Mouse (Mus musculus) bone marrow, adult 2 months (tissue): Measurements from ENCODE around the gene Tmem245. TPM values are rescaled to one million over a fixed set of nuclear protein-coding genes. Genes with fewer than 3 reads are reported as not detected.

Source experiments
- H3K27ac ChIP-seq: fragments of 200-500 bp; 2 replicates; pipeline ENCODE4 v1.5.1; 2012; ENCODE audit warnings: low read depth, mild to moderate bottlenecking, control low read depth, inconsistent platforms, low read length; ENCODE audit not compliant: control insufficient read depth, poor library complexity, insufficient read depth
- H3K4me1 ChIP-seq: fragments of 200-500 bp; 2 replicates; pipeline ENCODE4 v1.6.1; 2011; ENCODE audit warnings: low read length; ENCODE audit not compliant: control insufficient read depth, insufficient read depth
- H3K4me3 ChIP-seq: fragments of 200-500 bp; replicated peaks from 2 replicates; pipeline ENCODE3; 2011; ENCODE audit warnings: mild to moderate bottlenecking, low read depth, low read length, control low read depth; ENCODE audit not compliant: control insufficient read depth
- CTCF ChIP-seq: fragments of 200-500 bp; IDR thresholded peaks from 2 replicates; pipeline ENCODE4 v1.5.1; 2011; ENCODE audit warnings: low read length, control low read depth; ENCODE audit not compliant: control insufficient read depth, insufficient read depth
- POLR2A ChIP-seq: fragments of 200-500 bp; IDR thresholded peaks from 2 replicates; pipeline ENCODE4 v1.6.1; 2011; ENCODE audit warnings: low read depth, mild to moderate bottlenecking, control low read depth, low read length, borderline replicate concordance; ENCODE audit not compliant: control insufficient read depth
- WGBS: fragments of 180-500 bp; shearing (Covaris S2); methylation state at CpG from one replicate; pipeline ENCODE4 v1.1.7; 2018; 5-methylcytosine and 5-hydroxymethylcytosine counted together
- polyA plus RNA-seq: library from polyadenylated mRNA; stranded (reverse); fragments of >200 nt; gene quantifications from 2 replicates; pipeline ENCODE4 v1.2.4, GENCODE M21; 2011; ENCODE audit warnings: low replicate concordance; ENCODE audit not compliant: missing spikeins, insufficient read depth, insufficient read length

Gene Tmem245
- polyA plus RNA-seq, 1 experiment: 8.5 TPM

DNA sequence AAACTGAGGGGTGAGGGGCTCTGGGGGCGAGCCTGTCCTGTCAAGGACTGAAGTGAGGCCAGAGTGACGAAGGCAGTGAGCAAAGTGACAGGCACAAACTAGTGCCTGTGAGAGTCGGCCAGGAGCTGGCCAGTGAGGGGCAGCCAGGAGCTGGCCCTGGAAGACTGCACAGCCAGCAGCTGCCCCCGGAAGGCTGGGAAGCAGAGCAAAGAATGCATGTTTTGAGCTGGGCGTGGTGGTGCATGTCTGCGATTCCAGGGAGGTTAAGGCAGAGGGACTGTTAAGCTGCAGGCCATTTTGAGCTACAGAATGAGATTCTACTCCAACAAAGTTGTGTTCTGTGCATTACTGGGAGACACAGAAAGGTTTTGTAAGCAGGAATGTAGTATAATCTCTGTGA lies 96.5 kb downstream of the Tmem245 start:
- no peak for TF ChIP-seq POLR2A
- no peak overlapping the region for H3K27ac ChIP-seq
- no peak overlapping the region for H3K4me3 ChIP-seq
- WGBS: 81% methylated on average over 6 of the region's 6 CpGs
- no peaks in the 10 kb centered on the region for H3K4me1 ChIP-seq

DNA sequence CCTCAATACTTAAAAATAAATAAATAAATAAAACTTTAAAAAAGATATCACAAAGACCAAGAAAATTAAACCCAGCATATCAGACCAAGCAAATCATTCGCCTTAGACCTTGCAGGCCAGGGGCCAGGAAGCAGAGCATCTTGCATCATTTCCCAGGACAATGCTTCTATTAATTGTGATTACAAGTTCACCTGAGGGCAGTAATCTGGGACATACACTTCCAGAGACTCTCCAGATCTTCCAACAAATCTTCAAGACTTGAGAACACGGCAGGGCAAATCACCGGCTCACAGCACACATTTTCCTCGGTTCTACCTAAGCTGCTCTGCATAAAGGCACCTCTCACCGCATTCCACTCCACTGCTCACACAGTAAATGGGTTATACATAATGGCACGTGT lies 99.2 kb downstream of the Tmem245 start:
- no peak for TF ChIP-seq POLR2A
- TF ChIP-seq CTCF: no peak
- Histone ChIP-seq H3K27ac (no peak overlapping the region), H3K4me3 (no peak overlapping the region), H3K4me1 (no peaks in the 10 kb centered on the region)
- 90% methylated on average over 6 of the region's 6 CpGs for WGBS

DNA sequence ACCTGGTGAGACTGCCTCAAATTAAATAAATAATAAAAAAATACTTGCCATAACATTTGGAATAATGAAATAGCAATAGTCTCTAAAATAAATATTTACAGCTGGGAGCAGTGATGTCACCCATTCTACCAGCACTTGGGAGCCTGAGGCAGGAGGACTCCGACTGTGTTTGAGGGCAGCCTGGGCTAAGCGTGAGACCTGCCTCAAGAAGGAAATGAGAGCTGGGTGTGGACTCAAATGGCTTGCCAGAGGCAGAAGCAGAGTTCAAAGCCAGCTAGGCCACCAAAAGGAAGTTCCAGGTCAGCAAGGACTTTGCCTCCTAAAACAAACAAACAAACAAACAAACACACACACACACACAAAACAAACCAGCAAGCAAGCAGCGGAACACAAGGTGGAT lies 99.8 kb downstream of the Tmem245 start:
- Histone ChIP-seq H3K4me3 (no peak overlapping the region), H3K27ac (no peak overlapping the region), H3K4me1 (no peaks in the 10 kb centered on the region)
- 87% methylated on average over 3 of the region's 3 CpGs for WGBS
- no peak for TF ChIP-seq CTCF
- TF ChIP-seq POLR2A: no peak

GRCm38 (mm10) chr4:56845896-56846533 lies 101.2 kb downstream of the Tmem245 start:
- H3K4me1 ChIP-seq: no peaks in the 10 kb centered on the region
- TF ChIP-seq POLR2A: no peak
- no peak for TF ChIP-seq CTCF
- WGBS: 82% methylated on average over 12 of the region's 12 CpGs
- no peak overlapping the region for H3K4me3 ChIP-seq
- no peak overlapping the region for H3K27ac ChIP-seq

GRCm38 (mm10) chr4:56844911-56845310 lies 102.3 kb downstream of the Tmem245 start:
- H3K4me3 ChIP-seq: no peak overlapping the region
- TF ChIP-seq POLR2A (no peak), CTCF (no peak)
- H3K4me1 ChIP-seq: no peaks in the 10 kb centered on the region
- WGBS: 81% methylated on average over 4 of the region's 4 CpGs
- H3K27ac ChIP-seq: no peak overlapping the region

DNA sequence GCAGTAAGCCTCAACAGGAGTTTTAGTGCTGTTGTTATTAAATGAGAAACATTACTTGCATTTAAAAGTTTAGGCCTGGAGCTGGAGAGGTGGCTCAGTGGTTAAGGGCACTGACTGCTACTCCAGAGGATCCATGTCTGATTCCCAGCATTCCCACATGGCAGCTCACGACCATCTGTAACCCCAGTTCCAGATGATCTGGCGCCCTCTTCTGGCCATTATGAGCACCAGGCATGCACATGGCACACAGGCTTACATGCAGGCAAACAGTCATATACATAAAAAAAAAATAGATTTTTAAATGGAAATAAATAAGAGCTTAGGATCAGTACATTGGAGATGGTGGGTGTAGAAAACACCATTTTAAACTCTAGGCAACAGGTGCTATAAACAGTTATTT lies 103.3 kb downstream of the Tmem245 start:
- Histone ChIP-seq H3K4me1 (no peaks in the 10 kb centered on the region), H3K27ac (no peak overlapping the region), H3K4me3 (no peak overlapping the region)
- TF ChIP-seq POLR2A (no peak), CTCF (peak; percentile 23; the same call in 1 of the 2 replicates)
- WGBS: 84% methylated on average over 2 of the region's 2 CpGs

DNA sequence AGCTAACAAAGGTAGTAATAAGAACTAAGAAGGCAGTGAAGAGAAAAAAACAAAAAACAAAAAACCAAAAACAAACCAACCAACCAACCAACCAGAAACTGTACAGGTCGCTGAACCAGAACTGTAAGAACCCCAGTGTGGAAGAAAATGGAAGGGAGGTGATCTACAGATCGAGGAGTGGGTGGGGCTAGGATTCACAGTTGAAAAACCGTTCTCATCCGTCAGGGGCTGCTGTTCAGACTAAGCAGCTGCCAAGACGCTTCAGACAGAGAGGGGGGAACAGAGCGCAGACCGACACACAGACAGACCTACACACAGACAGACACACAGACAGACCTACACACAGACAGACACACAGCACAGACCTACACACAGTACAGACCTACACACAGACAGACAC lies 104.7 kb downstream of the Tmem245 start:
- no peak for TF ChIP-seq CTCF
- no peak for TF ChIP-seq POLR2A
- Histone ChIP-seq H3K4me1 (no peaks in the 10 kb centered on the region), H3K27ac (no peak overlapping the region), H3K4me3 (no peak overlapping the region)
- WGBS: 62% methylated on average over 7 of the region's 7 CpGs

DNA sequence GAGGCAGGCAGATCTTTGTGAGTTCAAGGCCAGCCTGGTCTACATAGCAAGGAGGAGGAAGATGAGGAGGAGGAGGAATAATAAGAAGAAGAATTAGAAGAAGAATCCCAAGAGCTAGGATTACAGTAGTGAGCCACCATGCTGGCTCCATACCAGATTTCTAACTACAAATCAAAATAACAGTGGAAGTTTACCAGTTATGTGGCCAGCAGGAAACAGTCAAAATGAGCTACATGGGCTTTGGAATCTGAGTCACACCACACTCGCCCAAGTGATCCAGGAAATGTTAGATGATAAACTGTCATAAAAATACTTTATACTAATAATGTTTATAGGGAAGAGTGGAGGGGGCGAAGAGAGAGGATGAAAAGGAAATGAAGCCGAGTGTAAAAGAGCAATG lies 106.9 kb downstream of the Tmem245 start:
- 73% methylated on average over 3 of the region's 3 CpGs for WGBS
- TF ChIP-seq CTCF (no peak), POLR2A (no peak)
- no peaks in the 10 kb centered on the region for H3K4me1 ChIP-seq
- H3K4me3 ChIP-seq: no peak overlapping the region
- H3K27ac ChIP-seq: no peak overlapping the region

DNA sequence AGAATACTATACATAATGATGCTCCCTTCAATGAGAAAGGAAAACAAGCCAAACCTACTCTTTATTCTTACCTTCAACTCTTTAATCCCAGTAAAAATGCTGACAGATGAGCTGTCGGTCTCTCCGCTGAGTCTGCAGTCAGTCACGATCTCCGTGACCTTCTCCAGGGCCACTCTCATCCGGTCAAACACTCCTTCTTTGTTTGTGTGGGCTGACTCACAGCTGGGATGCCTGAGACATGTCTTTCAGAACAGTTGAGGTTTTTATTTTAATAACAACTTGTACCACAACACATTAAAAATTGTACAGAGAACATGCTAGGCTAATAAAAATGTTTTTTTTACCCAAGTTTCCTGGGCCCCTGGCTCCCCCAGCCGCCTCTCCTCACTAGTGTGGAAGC lies 109.6 kb downstream of the Tmem245 start:
- H3K27ac ChIP-seq: no peak overlapping the region
- TF ChIP-seq CTCF (no peak), POLR2A (no peak)
- no peaks in the 10 kb centered on the region for H3K4me1 ChIP-seq
- H3K4me3 ChIP-seq: no peak overlapping the region
- 90% methylated on average over 6 of the region's 6 CpGs for WGBS
